Mouse (Mus musculus) induced T-regulatory cell, adult 2 months (primary cell): Measurements from ENCODE around the gene Cplx2.

Experiments used
- DNase-seq: peaks from one replicate; pipeline ENCODE4 v3.0.0-alpha.2; 2012; ENCODE audit warnings: low read depth

The Cplx2 gene

GRCm38 (mm10) chr13:54368181-54368580 is 3.0 kb upstream of the Cplx2 start:
- DNase-seq = no peak

- DNase-seq = peak; percentile 61
Observed at GRCm38 (mm10) chr13:54371387-54372330, 510 bp downstream of the Cplx2 start.

GRCm38 (mm10) chr13:54372665-54373064 is 1.5 kb downstream of the Cplx2 start:
- DNase-seq = peak; percentile 41

- DNase-seq = no peak
Observed at GRCm38 (mm10) chr13:54374106-54374706, 3.1 kb downstream of the Cplx2 start.

- DNase-seq = no peak
Observed at GRCm38 (mm10) chr13:54375497-54376495, 4.6 kb downstream of the Cplx2 start.

GRCm38 (mm10) chr13:54376736-54377135 is 5.6 kb downstream of the Cplx2 start:
- DNase-seq = no peak

GRCm38 (mm10) chr13:54378051-54378450 is 6.9 kb downstream of the Cplx2 start:
- DNase-seq = peak; percentile 30

- no peak for DNase-seq
Observed at GRCm38 (mm10) chr13:54380421-54380820, 9.3 kb downstream of the Cplx2 start.

GRCm38 (mm10) chr13:54381396-54381795 is 10.2 kb downstream of the Cplx2 start:
- no peak for DNase-seq

- no peak for DNase-seq
Observed at GRCm38 (mm10) chr13:54383531-54383930, 12.4 kb downstream of the Cplx2 start.

- DNase-seq = no peak
Observed at GRCm38 (mm10) chr13:54384518-54384917, 13.4 kb downstream of the Cplx2 start.

- DNase-seq = no peak
Observed at GRCm38 (mm10) chr13:54385008-54386004, 14.2 kb downstream of the Cplx2 start.

GRCm38 (mm10) chr13:54389971-54390564 is 18.9 kb downstream of the Cplx2 start:
- DNase-seq = no peak

GRCm38 (mm10) chr13:54390565-54391013 is 19.4 kb downstream of the Cplx2 start:
- no peak for DNase-seq

GRCm38 (mm10) chr13:54391313-54391712 is 20.2 kb downstream of the Cplx2 start:
- DNase-seq = no peak

- no peak for DNase-seq
Observed at GRCm38 (mm10) chr13:54397069-54397468, 25.9 kb downstream of the Cplx2 start.

GRCm38 (mm10) chr13:54400565-54401179 is 29.5 kb downstream of the Cplx2 start:
- no peak for DNase-seq

GRCm38 (mm10) chr13:54401180-54401569 is 30.0 kb downstream of the Cplx2 start:
- no peak for DNase-seq

GRCm38 (mm10) chr13:54402346-54402745 is 31.2 kb downstream of the Cplx2 start:
- no peak for DNase-seq
